Comparison of ENCODE assay signal across 12 mouse cellular contexts in the genomic region with DNA sequence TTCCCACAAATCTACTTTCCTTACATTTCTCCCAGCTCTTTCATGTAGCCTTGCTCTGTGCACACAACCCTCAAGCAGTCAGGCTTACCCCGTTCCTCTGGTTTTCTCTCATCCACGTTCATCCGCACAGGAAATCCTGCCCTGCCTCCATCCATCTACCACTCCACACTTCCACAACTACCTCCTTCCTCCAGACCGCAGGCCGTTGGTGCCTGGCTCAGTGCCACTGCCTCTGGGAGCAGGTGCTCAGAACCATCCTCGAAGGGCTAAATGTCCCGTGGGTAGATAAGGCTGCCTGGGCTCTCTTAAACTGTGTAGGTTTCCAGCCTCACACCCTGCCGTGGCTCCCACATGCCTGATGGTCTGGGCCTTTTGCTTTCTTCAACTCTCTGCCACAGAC.
DNase-seq lines count a peak whose midpoint lies in the region; ATAC-seq lines count a peak whose summit lies in the region.
"Had no signal": no experiment of that assay in that cellular context is flagged by ENCODE, and none has a peak within 500 bp of the region (broad histone marks: within the 10 kb centered on the region; RNA-seq: fewer than 3 reads in every experiment).

No protein-coding gene starts in this region.

- peak; percentile 45; the same call in 1 of the 2 replicates for ATAC-seq in megakaryocyte, adult 5-6 weeks (ENCODE audit: poor library complexity, severe bottlenecking)
- ATAC-seq in cerebellum, adult (ENCODE audit: insufficient number of reproducible peaks, low FRiP score, low TSS enrichment): no peak

- peak; percentile 31 for DNase-seq in kidney, postnatal 10 days
- DNase-seq in kidney, postnatal 4 days: no peak
- DNase-seq in right cerebral cortex, postnatal 25 days: peak; percentile 18
- DNase-seq in right cerebral cortex, postnatal 14 days: no peak
- DNase-seq in thymus, postnatal 36 days: peak; percentile 32 to 56
- DNase-seq in cerebellum, postnatal 36 days: no peak
- DNase-seq: cerebellum, adult 18-20 months; gastrocnemius, adult 2 months; heart, postnatal 14 days; layer of hippocampus, adult 9-11 months had no signal

Comparison
In these comparisons a context has a peak if more than half of its experiments do, and no peak if none do; other contexts are left out.
1. DNase-seq: peak in kidney, postnatal 10 days (single experiment), right cerebral cortex, postnatal 25 days (single experiment) and thymus, postnatal 36 days (2 of 2); none in kidney, postnatal 4 days (0 of 2), right cerebral cortex, postnatal 14 days (single experiment) and cerebellum, postnatal 36 days (0 of 2).